Mouse (Mus musculus) heart, embryonic 15.5 days (tissue): ENCODE data around the gene Gm10837. TPM values are rescaled to one million over a fixed set of nuclear protein-coding genes. Genes with fewer than 3 reads are reported as not detected.
A peak's percentile ranks its signal among the peaks of the same experiment; 100 is the strongest.

ENCODE experiments used
- ATAC-seq: fragments of 200-750 bp; cut with Nextera tagmentation; replicated peaks from 2 replicates; pipeline ENCODE4 v1.8.0; 2017; ENCODE audit warnings: low read depth, moderate TSS enrichment; ENCODE audit not compliant: insufficient number of reproducible peaks, insufficient read depth, low FRiP score
- H3K27ac ChIP-seq: fragments of 300-500 bp; sonication (generic); 2 replicates; pipeline ENCODE4 v1.5.1; 2015; ENCODE audit warnings: mild to moderate bottlenecking, inconsistent platforms
- H3K27me3 ChIP-seq: fragments of 300-500 bp; sonication (generic); 2 replicates; pipeline ENCODE4 v1.6.1; 2015; ENCODE audit warnings: inconsistent platforms
- H3K36me3 ChIP-seq: fragments of 300-500 bp; sonication (generic); 2 replicates; pipeline ENCODE4 v1.6.1; 2015; ENCODE audit warnings: mild to moderate bottlenecking, inconsistent platforms
- H3K4me1 ChIP-seq: fragments of 300-500 bp; sonication (generic); replicated peaks from 2 replicates; pipeline ENCODE4 v1.6.1; 2015; ENCODE audit warnings: inconsistent platforms
- H3K4me2 ChIP-seq: fragments of 300-500 bp; sonication (generic); 2 replicates; pipeline ENCODE4 v1.6.1; 2015; ENCODE audit warnings: inconsistent platforms, mild to moderate bottlenecking, moderate library complexity
- H3K4me3 ChIP-seq: fragments of 300-500 bp; sonication (generic); 2 replicates; pipeline ENCODE4 v1.5.1; 2015; ENCODE audit warnings: mild to moderate bottlenecking, inconsistent platforms
- H3K9ac ChIP-seq: fragments of 300-500 bp; sonication (generic); 2 replicates; pipeline ENCODE4 v1.6.1; 2015; ENCODE audit warnings: mild to moderate bottlenecking, inconsistent platforms
- H3K9me3 ChIP-seq: fragments of 300-500 bp; sonication (generic); replicated peaks from 2 replicates; pipeline ENCODE4 v1.6.1; 2016; ENCODE audit warnings: inconsistent platforms
- WGBS: fragments of 180-500 bp; shearing (Covaris S2); methylation state at CpG from one replicate; pipeline ENCODE4 v1.1.7; 2015; ENCODE audit warnings: mixed read lengths; 5-methylcytosine and 5-hydroxymethylcytosine counted together
- polyA plus RNA-seq: library from polyadenylated mRNA; unstranded; fragments of >200 nt; fragmentation: Nextera tagmentation; extraction: Ambion mirVana; gene quantifications from 2 replicates; pipeline ENCODE4 v1.2.1, GENCODE M21; 2015

Gene Gm10837
- polyA plus RNA-seq, 1 experiment from 2014 or later = not detected

DNA sequence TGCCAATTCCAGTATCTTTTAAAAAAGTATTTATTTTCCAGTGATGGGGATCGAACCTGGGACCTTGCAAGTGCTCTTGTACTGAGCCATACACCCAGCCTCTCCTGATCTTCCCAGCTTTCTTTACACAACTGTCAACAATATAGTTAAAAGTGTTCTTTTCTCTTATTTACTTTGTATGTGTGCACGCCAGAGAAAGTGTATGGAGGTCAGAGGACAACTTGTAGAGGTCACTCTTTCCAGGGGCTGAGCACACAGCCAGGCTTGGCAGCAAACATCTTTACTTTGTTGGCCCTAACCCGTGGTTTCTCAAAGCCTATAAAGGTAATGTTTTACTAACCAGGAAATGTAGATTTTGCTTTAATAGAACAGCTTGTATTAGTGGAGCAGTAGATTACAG is 21.1 kb downstream of the Gm10837 start:
- H3K36me3 ChIP-seq = no peaks in the 10 kb centered on the region
- H3K27me3 ChIP-seq = peaks cover 12% of the 10 kb centered on the region
- no peak for ATAC-seq
- H3K9me3 ChIP-seq = no peaks in the 10 kb centered on the region
- no peaks in the 10 kb centered on the region for H3K4me1 ChIP-seq
- H3K27ac ChIP-seq = no peak overlapping the region
- no peak overlapping the region for H3K4me2 ChIP-seq
- H3K9ac ChIP-seq = no peak overlapping the region
- H3K4me3 ChIP-seq = no peak overlapping the region
- WGBS = 74% methylated on average over 3 of the region's 3 CpGs

DNA sequence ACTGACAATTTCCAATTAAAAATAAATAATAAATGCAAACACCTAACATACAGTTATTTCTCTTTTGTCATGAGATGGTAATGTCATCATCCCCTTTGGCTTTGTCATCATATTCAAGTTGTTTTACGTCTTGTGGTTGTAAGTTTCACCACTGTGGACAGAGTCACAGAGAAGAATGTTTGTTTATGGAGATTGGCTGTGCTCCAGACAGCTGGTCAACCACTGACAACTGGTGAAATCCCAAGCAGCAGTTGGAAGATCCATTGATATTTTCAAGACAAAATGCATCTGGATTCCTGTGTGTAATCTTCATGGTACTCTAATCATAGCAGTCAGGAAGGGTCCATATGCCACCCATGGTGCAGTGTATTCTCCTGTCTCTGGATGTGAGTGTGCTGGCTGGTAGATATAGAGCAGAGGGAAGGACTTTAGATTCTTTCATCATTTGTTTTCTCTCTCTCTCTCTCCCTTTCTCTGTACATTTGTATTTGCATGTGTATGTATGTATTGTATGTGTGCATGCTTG is 23.2 kb downstream of the Gm10837 start:
- Histone ChIP-seq H3K27ac (no peak overlapping the region), H3K9ac (no peak overlapping the region), H3K9me3 (no peaks in the 10 kb centered on the region), H3K36me3 (no peaks in the 10 kb centered on the region), H3K27me3 (peaks cover 11% of the 10 kb centered on the region), H3K4me1 (no peaks in the 10 kb centered on the region), H3K4me2 (no peak overlapping the region), H3K4me3 (no peak overlapping the region)
- WGBS = 33% methylated on average over 1 of the region's 1 CpGs
- no peak for ATAC-seq

DNA sequence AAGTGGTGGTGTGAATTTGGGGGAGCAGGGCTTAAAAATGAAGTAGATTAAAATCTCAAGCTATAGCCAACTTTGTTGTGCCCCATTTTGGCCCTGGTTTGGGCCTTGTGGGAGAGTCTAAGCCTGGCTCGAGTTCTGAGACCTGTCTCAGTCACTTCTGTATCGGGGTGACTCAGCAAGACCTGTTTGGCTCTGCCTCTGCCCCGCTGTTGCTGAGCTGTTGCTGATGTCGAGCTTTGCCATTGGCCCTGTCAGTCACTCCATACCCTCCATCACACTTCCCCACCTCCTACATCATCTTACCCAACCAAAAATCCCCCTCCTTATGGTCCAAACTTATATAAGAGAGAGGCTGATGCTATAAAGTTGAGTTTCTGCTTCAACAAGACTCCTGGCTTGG is 38.1 kb downstream of the Gm10837 start:
- Histone ChIP-seq H3K36me3 (no peaks in the 10 kb centered on the region), H3K9ac (no peak overlapping the region), H3K27ac (no peak overlapping the region), H3K27me3 (no peaks in the 10 kb centered on the region), H3K4me3 (no peak overlapping the region), H3K4me1 (no peaks in the 10 kb centered on the region; the same call in 1 of the 2 replicates), H3K9me3 (no peaks in the 10 kb centered on the region), H3K4me2 (no peak overlapping the region)
- WGBS = 80% methylated on average over 4 of the region's 4 CpGs
- ATAC-seq = no peak

DNA sequence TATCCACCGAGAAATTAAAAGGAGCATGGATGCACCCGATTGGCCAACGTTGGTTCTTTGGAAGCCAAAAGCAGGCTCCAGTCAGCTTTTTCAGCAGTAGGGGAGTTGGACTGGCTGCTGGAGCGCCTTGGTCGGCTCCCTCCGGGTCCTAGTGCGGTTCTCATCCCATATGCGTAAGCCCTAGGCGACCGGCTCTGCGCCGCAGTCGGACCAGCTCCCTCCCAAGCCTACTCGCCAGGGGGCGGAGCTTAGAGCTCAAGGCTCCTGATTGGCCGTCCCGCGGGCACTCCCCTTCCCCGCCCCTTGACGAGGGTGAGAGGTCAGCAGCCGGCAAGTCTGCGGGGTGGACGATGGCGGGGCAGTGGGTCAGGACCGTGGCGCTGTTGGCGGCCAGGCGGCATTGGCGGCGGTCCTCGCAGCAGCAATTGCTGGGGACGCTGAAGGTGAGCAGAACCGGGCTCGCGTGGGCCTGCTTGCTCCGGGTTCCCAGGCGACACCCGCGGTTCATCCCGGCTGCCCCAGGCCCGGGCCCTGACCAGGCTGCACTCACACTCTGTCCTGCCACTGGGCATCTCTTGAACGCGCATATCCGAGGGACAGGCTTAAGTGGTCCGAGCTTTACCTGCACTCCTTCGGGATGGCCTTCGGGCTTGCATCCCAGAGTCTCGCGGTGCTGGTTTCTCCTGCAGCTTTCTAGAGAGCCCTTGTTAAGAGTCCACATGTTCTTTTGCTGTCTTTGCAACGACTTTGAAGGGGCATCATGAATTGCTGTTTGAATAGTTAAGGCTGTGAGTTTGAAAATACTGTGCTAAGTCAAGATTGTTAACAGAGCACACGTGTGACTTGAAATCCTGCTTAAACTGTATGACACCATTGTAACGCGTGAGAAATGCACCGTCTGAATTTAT is 43.9 kb downstream of the Gm10837 start, which contains the start of gene Pcca:
Gene Pcca (plus strand): TSS at position 308 of the 908 bp plus-strand sequence.
- H3K4me1 ChIP-seq = peaks cover 8% of the 10 kb centered on the region
- peak; percentile 99 for ATAC-seq
- peak within 1 kb of the TSS; percentile 76 for H3K4me2 ChIP-seq
- H3K36me3 ChIP-seq = no peaks in the 10 kb centered on the region
- no peaks in the 10 kb centered on the region for H3K9me3 ChIP-seq
- no peaks in the 10 kb centered on the region for H3K27me3 ChIP-seq
- peak within 1 kb of the TSS; percentile 79 for H3K4me3 ChIP-seq
- H3K27ac ChIP-seq = peak within 1 kb of the TSS; percentile 37
- WGBS = 3% methylated on average over 54 of the region's 54 CpGs
- peak within 1 kb of the TSS; percentile 70 for H3K9ac ChIP-seq

DNA sequence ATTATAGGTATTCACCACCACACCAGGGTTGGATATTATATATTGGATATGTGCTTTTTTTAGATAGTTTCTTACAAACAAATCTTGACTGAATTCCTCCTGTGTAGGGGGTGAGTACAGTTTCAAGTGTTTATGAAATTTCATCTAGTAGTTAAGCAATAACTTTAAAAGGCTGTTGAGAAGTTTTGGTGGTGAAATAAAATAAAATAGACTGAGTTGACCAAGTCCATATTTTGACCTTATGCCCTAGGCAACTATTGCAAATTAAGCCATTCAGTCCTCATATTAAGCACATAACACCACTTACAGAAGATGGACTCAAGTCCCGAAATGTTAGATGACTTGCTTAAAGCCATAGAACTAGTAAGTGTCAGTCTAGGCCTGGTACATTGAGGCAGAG is 45.6 kb downstream of the Gm10837 start:
- Histone ChIP-seq H3K4me1 (peaks cover 8% of the 10 kb centered on the region), H3K4me2 (no peak overlapping the region), H3K27me3 (no peaks in the 10 kb centered on the region), H3K9me3 (no peaks in the 10 kb centered on the region), H3K36me3 (no peaks in the 10 kb centered on the region), H3K9ac (no peak overlapping the region), H3K27ac (no peak overlapping the region), H3K4me3 (no peak overlapping the region)
- 90% methylated on average over 1 of the region's 1 CpGs for WGBS
- ATAC-seq = no peak

Other genes with a start within 250 kb of the Gm10837 start
- not detected in 2 replicates for gene Gm5089, start 39.5 kb upstream of the Gm10837 start, polyA plus RNA-seq
- 0.06 and 0.14 TPM in 2 replicates for gene Zic5, start 24.9 kb upstream of the Gm10837 start, polyA plus RNA-seq
- not detected in 2 replicates for gene Zic2, start 15.2 kb upstream of the Gm10837 start, polyA plus RNA-seq
- gene Pcca, start 43.7 kb downstream of the Gm10837 start, polyA plus RNA-seq = 26.4 and 29.2 TPM in 2 replicates